Mouse (Mus musculus): ENCODE data around the gene Pld3.
"Not testable (repeated sequence)": the region's sequence is repeated elsewhere in the genome, so short reads cannot be mapped to it uniquely, and the experiment has no call there.

Gene Pld3

DNA sequence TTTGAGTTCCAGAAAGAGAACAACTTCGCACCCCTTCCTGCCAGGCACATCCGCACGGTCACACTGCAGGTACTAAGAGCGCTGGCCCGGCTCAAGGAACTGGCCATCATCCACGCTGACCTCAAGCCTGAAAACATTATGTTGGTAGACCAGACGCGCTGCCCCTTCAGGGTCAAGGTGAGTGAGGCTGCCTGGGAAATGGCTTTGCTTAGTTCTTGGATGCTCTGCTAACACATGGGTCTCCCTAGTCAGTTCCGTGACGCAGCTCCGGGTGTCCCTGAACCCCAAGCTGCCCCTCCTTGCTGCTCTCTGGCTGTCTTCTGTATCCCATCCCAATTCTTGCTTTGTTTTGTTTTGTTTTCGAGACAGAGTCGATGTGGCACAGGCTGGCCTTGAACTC is 29.2 kb downstream of the Pld3 start:
- DNase-seq (ENCODE audit: low spot score in 2 of 2) = no peak

DNA sequence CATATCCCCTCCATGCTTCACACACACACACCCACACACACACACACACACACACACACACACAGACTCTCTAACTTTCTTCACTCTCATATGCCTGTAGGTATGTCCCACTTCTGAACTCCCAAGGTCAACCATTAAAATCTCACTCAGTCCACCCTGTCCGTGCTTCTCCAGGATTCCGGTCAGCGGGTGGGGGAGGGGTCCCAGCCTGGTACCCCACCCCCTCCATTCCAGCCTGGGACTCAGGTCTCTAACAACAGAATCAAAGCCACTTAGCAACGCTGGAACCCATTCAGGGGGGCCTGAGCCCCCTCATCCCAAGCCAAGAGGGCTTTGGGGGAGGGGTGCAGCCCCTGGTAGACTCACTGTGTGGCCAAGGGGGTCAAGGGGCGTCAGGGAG is 30.1 kb downstream of the Pld3 start, which contains the start of gene Hipk4:
Gene Hipk4, plus strand, starts transcription at position 301 of the 400 bp plus-strand sequence.
- DNase-seq (ENCODE audit: low spot score in 2 of 2) = no peak

DNA sequence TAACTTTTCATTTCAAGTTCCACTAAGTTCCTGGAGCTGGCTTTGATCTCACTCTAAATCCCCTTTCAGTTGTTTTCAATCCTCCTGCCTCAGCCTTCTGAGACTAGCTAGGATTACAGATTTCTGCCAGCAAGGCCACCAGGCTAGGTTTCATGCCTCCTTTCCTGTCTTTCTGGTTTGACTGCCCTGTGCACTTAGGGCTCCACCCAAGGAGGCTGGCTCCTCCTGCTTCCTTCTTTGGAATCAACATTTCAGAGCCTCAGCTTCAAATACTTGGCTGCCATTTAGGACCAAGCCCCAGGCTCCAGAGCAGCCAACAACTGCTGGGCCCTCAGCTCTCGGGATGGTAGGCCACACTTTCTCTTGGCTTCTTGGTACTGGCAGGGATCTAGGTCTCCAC is 32.4 kb downstream of the Pld3 start:
- DNase-seq (ENCODE audit: low spot score in 2 of 2) = peak; percentile 19 to 37

GRCm38 (mm10) chr7:27520104-27520503 is 32.9 kb downstream of the Pld3 start:
- DNase-seq (ENCODE audit: low spot score in 2 of 2) = no peak

- DNase-seq (ENCODE audit: low spot score in 2 of 2) = no peak
Measured at GRCm38 (mm10) chr7:27518314-27518713, 34.7 kb downstream of the Pld3 start.

- DNase-seq (ENCODE audit: low spot score in 2 of 2) = no peak
Measured at GRCm38 (mm10) chr7:27514961-27515360, 38.1 kb downstream of the Pld3 start.

GRCm38 (mm10) chr7:27510809-27511208 is 42.2 kb downstream of the Pld3 start:
- DNase-seq (ENCODE audit: low spot score in 2 of 2) = no peak

GRCm38 (mm10) chr7:27508648-27509005 is 44.4 kb downstream of the Pld3 start:
- DNase-seq (ENCODE audit: low spot score in 2 of 2) = peak in 1 of 2 experiments; percentile 38

GRCm38 (mm10) chr7:27507711-27508647 is 45.0 kb downstream of the Pld3 start:
- peak; percentile 99 to 100 for DNase-seq (ENCODE audit: low spot score in 2 of 2)

GRCm38 (mm10) chr7:27506765-27507370 is 46.1 kb downstream of the Pld3 start:
- no peak for DNase-seq (ENCODE audit: low spot score in 2 of 2)

- DNase-seq (ENCODE audit: low spot score in 2 of 2) = no peak
Measured at GRCm38 (mm10) chr7:27501620-27502019, 51.4 kb downstream of the Pld3 start.

GRCm38 (mm10) chr7:27499036-27499435 is 54.0 kb downstream of the Pld3 start, which contains the start of gene Prx:
Gene Prx (plus strand): TSS chr7:27499324.
- DNase-seq (ENCODE audit: low spot score in 2 of 2) = no peak

GRCm38 (mm10) chr7:27494659-27495367 is 58.2 kb downstream of the Pld3 start:
- DNase-seq (ENCODE audit: low spot score in 2 of 2) = not testable (repeated sequence)

- DNase-seq (ENCODE audit: low spot score in 2 of 2) = no peak
Measured at GRCm38 (mm10) chr7:27493450-27493849, 59.6 kb downstream of the Pld3 start.

- no peak for DNase-seq (ENCODE audit: low spot score in 2 of 2)
Measured at GRCm38 (mm10) chr7:27493022-27493421, 60.0 kb downstream of the Pld3 start.

- DNase-seq (ENCODE audit: low spot score in 2 of 2) = no peak
Measured at GRCm38 (mm10) chr7:27491856-27492255, 61.2 kb downstream of the Pld3 start.

GRCm38 (mm10) chr7:27490543-27491329 is 62.3 kb downstream of the Pld3 start:
- DNase-seq (ENCODE audit: low spot score in 2 of 2) = peak; percentile 92 to 95

DNA sequence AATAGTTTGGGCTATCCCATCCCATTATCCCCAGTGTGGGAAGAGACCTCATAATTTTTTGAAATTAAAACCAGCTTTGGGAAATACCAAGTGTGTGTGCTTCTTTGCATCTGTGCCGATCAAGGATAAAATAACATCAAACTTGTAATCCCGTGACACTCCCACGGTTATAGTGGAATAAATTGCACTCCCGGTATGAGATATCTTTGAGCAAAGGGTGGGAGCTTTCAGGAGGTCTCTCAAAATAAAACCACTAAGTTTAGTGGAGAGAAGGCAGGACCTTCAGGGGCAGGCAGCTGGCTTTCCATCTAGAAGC is 62.8 kb downstream of the Pld3 start:
- no peak for DNase-seq (ENCODE audit: low spot score in 2 of 2)

GRCm38 (mm10) chr7:27489270-27489869 is 63.6 kb downstream of the Pld3 start:
- DNase-seq (ENCODE audit: low spot score in 2 of 2) = no peak

DNA sequence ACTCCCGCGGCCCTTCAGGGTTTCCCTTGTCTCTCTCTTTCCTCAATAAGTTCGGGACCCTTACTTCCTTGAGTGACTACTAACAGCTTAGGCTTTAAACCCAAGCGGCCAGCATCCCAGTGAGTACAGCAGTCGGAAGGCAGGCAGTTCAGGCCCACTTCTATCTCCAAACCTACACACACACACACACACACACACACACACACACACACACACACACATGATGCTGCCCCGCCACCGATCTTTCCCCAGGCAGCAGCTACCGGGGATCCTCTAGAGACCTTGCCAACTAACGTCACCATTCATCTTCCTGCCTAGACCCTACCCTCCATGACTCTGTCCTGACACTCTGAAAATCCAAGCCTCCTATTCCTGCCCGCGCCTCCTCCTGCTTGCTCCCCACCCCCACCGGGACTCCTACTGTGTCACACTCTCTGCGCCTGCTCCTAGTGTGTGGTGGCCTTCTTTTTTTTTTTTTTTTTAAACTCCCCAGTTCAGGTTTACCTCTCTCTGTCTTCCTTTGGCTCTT is 65.2 kb downstream of the Pld3 start:
- peak in 1 of 2 experiments; percentile 37 for DNase-seq (ENCODE audit: low spot score in 2 of 2)
